In the genomic region with DNA sequence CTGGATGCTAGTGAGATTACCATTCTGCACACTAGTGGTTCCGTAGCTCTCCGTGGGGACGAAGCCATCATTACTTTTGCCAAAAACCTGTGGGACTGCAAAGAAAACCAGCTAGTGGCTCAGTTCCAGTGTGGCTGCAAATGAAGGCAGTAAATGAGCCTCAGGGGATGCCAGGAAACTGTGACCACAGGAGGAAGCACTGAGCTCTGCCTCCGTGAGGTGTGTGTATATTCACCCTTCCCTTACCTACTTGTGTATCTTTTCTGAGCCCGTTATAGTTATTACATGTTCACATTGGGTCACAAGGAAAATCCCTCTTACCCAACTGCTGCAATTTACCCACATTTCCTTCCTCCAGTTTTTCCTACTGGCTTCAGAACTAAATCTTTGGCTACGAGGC, we compare ENCODE assay signal across 26 mouse cellular contexts. TPM values are rescaled to one million over a fixed set of nuclear protein-coding genes. Genes with fewer than 3 reads are reported as not detected.
DNase-seq lines count a peak whose midpoint lies in the region; ATAC-seq and TF ChIP-seq lines count a peak whose summit lies in the region.
"Had no signal": no experiment of that assay in that cellular context is flagged by ENCODE, and none has a peak within 500 bp of the region (broad histone marks: within the 10 kb centered on the region; RNA-seq: fewer than 3 reads in every experiment).

No protein-coding gene starts in this region.

- no peak overlapping the region for H3K4me2 ChIP-seq in intestine, postnatal 0 days (replicated peaks; ENCODE audit: low read depth)
- no peak overlapping the region for H3K4me2 ChIP-seq in intestine, embryonic 15.5 days (replicated peaks)
- H3K4me2 ChIP-seq in liver, postnatal 0 days (ENCODE audit: low read depth, low read length) = peak overlapping the region; percentile 38
- no peak overlapping the region for H3K4me2 ChIP-seq in liver, embryonic 11.5 days
- H3K4me2 ChIP-seq: embryonic facial prominence, embryonic 13.5 days; forebrain, embryonic 12.5 days; heart, embryonic 13.5 days; hindbrain, embryonic 13.5 days had no signal

- no peak overlapping the region for H3K9ac ChIP-seq in intestine, postnatal 0 days (ENCODE audit: low read depth, low read length)
- no peak overlapping the region for H3K9ac ChIP-seq in intestine, embryonic 15.5 days
- no peak overlapping the region for H3K9ac ChIP-seq in liver, postnatal 0 days (replicated peaks)
- H3K9ac ChIP-seq in liver, embryonic 11.5 days (ENCODE audit: low read depth, low read length) = no peak overlapping the region
- H3K9ac ChIP-seq: embryonic facial prominence, embryonic 13.5 days; forebrain, embryonic 12.5 days; forebrain, postnatal 0 days; heart, embryonic 13.5 days; hindbrain, embryonic 13.5 days had no signal

- no peaks in the 10 kb centered on the region for H3K4me1 ChIP-seq in intestine, postnatal 0 days (replicated peaks; ENCODE audit: control insufficient read depth, insufficient read depth, low read length)
- no peaks in the 10 kb centered on the region for H3K4me1 ChIP-seq in intestine, embryonic 15.5 days (replicated peaks)
- no peaks in the 10 kb centered on the region for H3K4me1 ChIP-seq in liver, postnatal 0 days (ENCODE audit: insufficient read depth)
- no peaks in the 10 kb centered on the region for H3K4me1 ChIP-seq in liver, embryonic 11.5 days (replicated peaks; ENCODE audit: control insufficient read depth, insufficient read depth, low read length)
- H3K4me1 ChIP-seq: embryonic facial prominence, embryonic 13.5 days; forebrain, embryonic 12.5 days; heart, embryonic 13.5 days; hindbrain, embryonic 13.5 days had no signal

- no peak for DNase-seq in liver, postnatal 0 days
- no peak for DNase-seq in liver, embryonic 11.5 days (ENCODE audit: low spot score)
- no peak for DNase-seq in ovary, postnatal 36 days (ENCODE audit: low spot score)
- DNase-seq in thymus, postnatal 0 days (ENCODE audit: low spot score) = no peak
- DNase-seq: adrenal gland, adult 2 months; adrenal gland, postnatal 25 days; cerebellum, adult 11 months; cerebellum, adult 9-10 months; cerebellum, postnatal 25 days; forebrain, postnatal 0 days; gastrocnemius, postnatal 14 days; heart, postnatal 36 days had no signal

- H3K36me3 ChIP-seq in intestine, postnatal 0 days (ENCODE audit: control insufficient read depth, insufficient read depth) = no peaks in the 10 kb centered on the region
- no peaks in the 10 kb centered on the region for H3K36me3 ChIP-seq in intestine, embryonic 15.5 days
- no peaks in the 10 kb centered on the region for H3K36me3 ChIP-seq in liver, postnatal 0 days (replicated peaks; ENCODE audit: insufficient read depth, low read length)
- no peaks in the 10 kb centered on the region for H3K36me3 ChIP-seq in liver, embryonic 11.5 days (ENCODE audit: control insufficient read depth, insufficient read depth, low read length)
- H3K36me3 ChIP-seq: embryonic facial prominence, embryonic 13.5 days; forebrain, embryonic 12.5 days; heart, embryonic 13.5 days; hindbrain, embryonic 13.5 days had no signal

- H3K27me3 ChIP-seq in intestine, postnatal 0 days (replicated peaks; ENCODE audit: control insufficient read depth, insufficient read depth, low read length) = no peaks in the 10 kb centered on the region
- H3K27me3 ChIP-seq in intestine, embryonic 15.5 days (replicated peaks) = no peaks in the 10 kb centered on the region
- H3K27me3 ChIP-seq in liver, postnatal 0 days (ENCODE audit: insufficient read depth, low read length) = no peaks in the 10 kb centered on the region
- no peaks in the 10 kb centered on the region for H3K27me3 ChIP-seq in liver, embryonic 11.5 days (replicated peaks; ENCODE audit: control insufficient read depth, insufficient read depth, low read length)
- H3K27me3 ChIP-seq: CH12.LX; embryonic facial prominence, embryonic 13.5 days; forebrain, embryonic 12.5 days; heart, embryonic 13.5 days; hindbrain, embryonic 13.5 days had no signal

- H3K27ac ChIP-seq in intestine, postnatal 0 days (ENCODE audit: low read depth, low read length) = no peak overlapping the region
- no peak overlapping the region for H3K27ac ChIP-seq in intestine, embryonic 15.5 days
- 0 out of 2 replicates have a peak overlapping the region, but pooled peaks have one; percentile 4 for H3K27ac ChIP-seq in liver, postnatal 0 days (ENCODE audit: low read depth)
- H3K27ac ChIP-seq in liver, embryonic 11.5 days (ENCODE audit: low read depth, low read length) = no peak overlapping the region
- H3K27ac ChIP-seq: embryonic facial prominence, embryonic 13.5 days; forebrain, embryonic 12.5 days; heart, embryonic 13.5 days; hindbrain, embryonic 13.5 days had no signal

- H3K9me3 ChIP-seq in intestine, postnatal 0 days (ENCODE audit: control insufficient read depth) = no peaks in the 10 kb centered on the region
- no peaks in the 10 kb centered on the region for H3K9me3 ChIP-seq in intestine, embryonic 15.5 days
- H3K9me3 ChIP-seq in liver, postnatal 0 days (ENCODE audit: low read length) = no peaks in the 10 kb centered on the region
- H3K9me3 ChIP-seq in liver, embryonic 11.5 days (ENCODE audit: control insufficient read depth, low read length) = no peaks in the 10 kb centered on the region
- H3K9me3 ChIP-seq: embryonic facial prominence, embryonic 13.5 days; forebrain, embryonic 12.5 days; heart, embryonic 13.5 days; hindbrain, embryonic 13.5 days had no signal

- WGBS in intestine, postnatal 0 days = 84% methylated on average over 6 of the region's 6 CpGs
- 76% methylated on average over 6 of the region's 6 CpGs for WGBS in intestine, embryonic 15.5 days
- 46% methylated on average over 6 of the region's 6 CpGs for WGBS in liver, postnatal 0 days (ENCODE audit: insufficient replicate concordance)
- WGBS in liver, embryonic 11.5 days = 70% methylated on average over 6 of the region's 6 CpGs

- 0 out of 2 replicates have a peak, but pooled peaks have one; percentile 2 for TF ChIP-seq CTCF in intestine, postnatal 0 days (IDR thresholded peaks at IDR 0.05; ENCODE audit: low read depth)
- TF ChIP-seq CTCF in liver, postnatal 0 days (IDR thresholded peaks at IDR 0.05; ENCODE audit: low read depth) = no peak

- no peak for TF ChIP-seq EP300 in liver, postnatal 0 days (IDR thresholded peaks at IDR 0.05; ENCODE audit: low read depth)

- no peak for ATAC-seq in intestine, postnatal 0 days
- ATAC-seq in intestine, embryonic 15.5 days = no peak
- ATAC-seq in liver, postnatal 0 days = no peak
- no peak for ATAC-seq in liver, embryonic 11.5 days (replicated peaks; ENCODE audit: low FRiP score)
- peak; percentile 79 for ATAC-seq in common myeloid progenitor, adult 5-6 weeks (replicated peaks; ENCODE audit: low read depth, poor library complexity, severe bottlenecking)
- ATAC-seq in megakaryocyte progenitor cell, adult 5-6 weeks (replicated peaks; ENCODE audit: poor library complexity) = peak; percentile 76
- ATAC-seq: activated CD4-positive, CD25-positive, alpha-beta regulatory T cell, adult 4 months; forebrain, postnatal 0 days; Patski had no signal

- no peak overlapping the region for H3K4me3 ChIP-seq in intestine, postnatal 0 days (ENCODE audit: low read depth, low read length)
- H3K4me3 ChIP-seq in intestine, embryonic 15.5 days (replicated peaks) = no peak overlapping the region
- H3K4me3 ChIP-seq in liver, postnatal 0 days (ENCODE audit: low read depth, low read length) = peak overlapping the region; percentile 34
- H3K4me3 ChIP-seq in liver, embryonic 11.5 days (ENCODE audit: low read depth, low read length) = no peak overlapping the region
- H3K4me3 ChIP-seq: embryonic facial prominence, embryonic 13.5 days; forebrain, embryonic 12.5 days; heart, embryonic 13.5 days; hindbrain, embryonic 13.5 days had no signal

RNA-seq across cellular contexts. Expression of a gene that starts 1.3 kb away (rescaled TPM):
- 0.77 and 1.1 TPM in 2 replicates for polyA plus RNA-seq in intestine, postnatal 0 days (2015; fragmentation: Nextera tagmentation; extraction: Ambion mirVana)
- polyA plus RNA-seq in intestine, embryonic 15.5 days (2015; fragmentation: Nextera tagmentation; extraction: Ambion mirVana) = 0.91 and 1.0 TPM in 2 replicates
- 9.7 and 12.0 TPM in 2 replicates for polyA plus RNA-seq in liver, postnatal 0 days (2015; fragmentation: Nextera tagmentation; extraction: Ambion mirVana)
- 2.5 and 3.4 TPM in 2 replicates for polyA plus RNA-seq in liver, embryonic 11.5 days (2014; fragmentation: Nextera tagmentation; extraction: Ambion mirVana)
- total RNA-seq in common myeloid progenitor, adult 5-6 weeks (2017) = 4.2 and 6.4 TPM in 2 replicates
- 90.9 and 108 TPM in 2 replicates for total RNA-seq in megakaryocyte progenitor cell, adult 5-6 weeks (2015)
- total RNA-seq in megakaryocyte progenitor cell, adult 5-6 weeks (2017) = 113 and 138 TPM in 2 replicates
- 1.1 and 1.2 TPM in 2 replicates for polyA plus RNA-seq in thymus, postnatal 0 days (2015; fragmentation: Nextera tagmentation; extraction: Ambion mirVana)
- polyA plus RNA-seq: activated CD4-positive, CD25-positive, alpha-beta regulatory T cell, adult 4 months; adrenal gland, adult 2 months; Patski had no signal

RNA-seq across cellular contexts. Expression of a gene that starts 15.0 kb away (rescaled TPM):
- polyA plus RNA-seq in intestine, postnatal 0 days (2015; fragmentation: Nextera tagmentation; extraction: Ambion mirVana) = not detected in 2 replicates
- polyA plus RNA-seq in intestine, embryonic 15.5 days (2015; fragmentation: Nextera tagmentation; extraction: Ambion mirVana) = not detected in 2 replicates
- polyA plus RNA-seq in liver, postnatal 0 days (2015; fragmentation: Nextera tagmentation; extraction: Ambion mirVana) = not detected in 2 replicates
- not detected in 2 replicates for polyA plus RNA-seq in liver, embryonic 11.5 days (2014; fragmentation: Nextera tagmentation; extraction: Ambion mirVana)
- not detected in 2 replicates for total RNA-seq in common myeloid progenitor, adult 5-6 weeks (2017)
- total RNA-seq in megakaryocyte progenitor cell, adult 5-6 weeks (2015) = not detected in 2 replicates
- total RNA-seq in megakaryocyte progenitor cell, adult 5-6 weeks (2017) = not detected in 2 replicates
- polyA plus RNA-seq in thymus, postnatal 0 days (2015; fragmentation: Nextera tagmentation; extraction: Ambion mirVana) = not detected in 2 replicates
- total RNA-seq: adrenal gland, adult 2 months; adrenal gland, postnatal 25 days; CH12.LX; forebrain, postnatal 0 days; gastrocnemius, adult 18-20 months; gastrocnemius, postnatal 14 days; heart, postnatal 36 days had no signal
- polyA plus RNA-seq: activated CD4-positive, CD25-positive, alpha-beta regulatory T cell, adult 4 months; adrenal gland, adult 2 months; embryonic facial prominence, embryonic 13.5 days; forebrain, embryonic 12.5 days; forebrain, postnatal 0 days; gonadal fat pad, adult 2 months; heart, embryonic 13.5 days; heart, postnatal 0 days; hindbrain, embryonic 13.5 days; Patski had no signal

RNA-seq across cellular contexts. Expression of a gene that starts 28.8 kb away (rescaled TPM):
- not detected in 2 replicates for polyA plus RNA-seq in intestine, postnatal 0 days (2015; fragmentation: Nextera tagmentation; extraction: Ambion mirVana)
- 0.16 TPM in 1 of 2 replicates, not detected in the other for polyA plus RNA-seq in intestine, embryonic 15.5 days (2015; fragmentation: Nextera tagmentation; extraction: Ambion mirVana)
- not detected in 2 replicates for polyA plus RNA-seq in liver, postnatal 0 days (2015; fragmentation: Nextera tagmentation; extraction: Ambion mirVana)
- not detected in 2 replicates for polyA plus RNA-seq in liver, embryonic 11.5 days (2014; fragmentation: Nextera tagmentation; extraction: Ambion mirVana)
- total RNA-seq in common myeloid progenitor, adult 5-6 weeks (2017) = not detected in 2 replicates
- not detected in 2 replicates for total RNA-seq in megakaryocyte progenitor cell, adult 5-6 weeks (2015)
- not detected in 2 replicates for total RNA-seq in megakaryocyte progenitor cell, adult 5-6 weeks (2017)
- 0.13 TPM in 1 of 2 replicates, not detected in the other for polyA plus RNA-seq in thymus, postnatal 0 days (2015; fragmentation: Nextera tagmentation; extraction: Ambion mirVana)
- total RNA-seq: adrenal gland, adult 2 months; adrenal gland, postnatal 25 days; CH12.LX; forebrain, postnatal 0 days; gastrocnemius, adult 18-20 months; gastrocnemius, postnatal 14 days; heart, postnatal 36 days had no signal
- polyA plus RNA-seq: activated CD4-positive, CD25-positive, alpha-beta regulatory T cell, adult 4 months; adrenal gland, adult 2 months; embryonic facial prominence, embryonic 13.5 days; forebrain, embryonic 12.5 days; forebrain, postnatal 0 days; gonadal fat pad, adult 2 months; heart, embryonic 13.5 days; heart, postnatal 0 days; hindbrain, embryonic 13.5 days; Patski had no signal

RNA-seq across cellular contexts. Expression of a gene that starts 29.5 kb away (rescaled TPM):
- polyA plus RNA-seq in intestine, postnatal 0 days (2015; fragmentation: Nextera tagmentation; extraction: Ambion mirVana) = not detected in 2 replicates
- 0.05 and 0.10 TPM in 2 replicates for polyA plus RNA-seq in intestine, embryonic 15.5 days (2015; fragmentation: Nextera tagmentation; extraction: Ambion mirVana)
- polyA plus RNA-seq in liver, postnatal 0 days (2015; fragmentation: Nextera tagmentation; extraction: Ambion mirVana) = not detected in 2 replicates
- polyA plus RNA-seq in liver, embryonic 11.5 days (2014; fragmentation: Nextera tagmentation; extraction: Ambion mirVana) = 0.08 and 0.11 TPM in 2 replicates
- total RNA-seq in common myeloid progenitor, adult 5-6 weeks (2017) = not detected in 2 replicates
- not detected in 2 replicates for total RNA-seq in megakaryocyte progenitor cell, adult 5-6 weeks (2015)
- total RNA-seq in megakaryocyte progenitor cell, adult 5-6 weeks (2017) = not detected in 2 replicates
- polyA plus RNA-seq in thymus, postnatal 0 days (2015; fragmentation: Nextera tagmentation; extraction: Ambion mirVana) = 0.22 TPM in 1 of 2 replicates, not detected in the other
- total RNA-seq: adrenal gland, adult 2 months; adrenal gland, postnatal 25 days; CH12.LX; forebrain, postnatal 0 days; gastrocnemius, adult 18-20 months; gastrocnemius, postnatal 14 days; heart, postnatal 36 days had no signal
- polyA plus RNA-seq: activated CD4-positive, CD25-positive, alpha-beta regulatory T cell, adult 4 months; adrenal gland, adult 2 months; gonadal fat pad, adult 2 months; heart, embryonic 13.5 days had no signal

RNA-seq across cellular contexts. Expression of a gene that starts 44.3 kb away (rescaled TPM):
- 38.9 and 52.2 TPM in 2 replicates for polyA plus RNA-seq in intestine, postnatal 0 days (2015; fragmentation: Nextera tagmentation; extraction: Ambion mirVana)
- polyA plus RNA-seq in intestine, embryonic 15.5 days (2015; fragmentation: Nextera tagmentation; extraction: Ambion mirVana) = 33.7 and 37.0 TPM in 2 replicates
- 2.4 and 3.1 TPM in 2 replicates for polyA plus RNA-seq in liver, postnatal 0 days (2015; fragmentation: Nextera tagmentation; extraction: Ambion mirVana)
- 0.12 and 0.65 TPM in 2 replicates for polyA plus RNA-seq in liver, embryonic 11.5 days (2014; fragmentation: Nextera tagmentation; extraction: Ambion mirVana)
- total RNA-seq in common myeloid progenitor, adult 5-6 weeks (2017) = 0.14 and 1.1 TPM in 2 replicates
- 35.6 and 43.9 TPM in 2 replicates for total RNA-seq in megakaryocyte progenitor cell, adult 5-6 weeks (2015)
- total RNA-seq in megakaryocyte progenitor cell, adult 5-6 weeks (2017) = 55.5 and 85.3 TPM in 2 replicates
- polyA plus RNA-seq in thymus, postnatal 0 days (2015; fragmentation: Nextera tagmentation; extraction: Ambion mirVana) = 1.1 and 1.2 TPM in 2 replicates
- total RNA-seq: CH12.LX had no signal
- polyA plus RNA-seq: activated CD4-positive, CD25-positive, alpha-beta regulatory T cell, adult 4 months; embryonic facial prominence, embryonic 13.5 days; Patski had no signal

Comparison
In these comparisons a context has a peak if more than half of its experiments do, and no peak if none do; other contexts are left out.
1. ATAC-seq: peak in common myeloid progenitor, adult 5-6 weeks (single experiment) and megakaryocyte progenitor cell, adult 5-6 weeks (single experiment); none in intestine, postnatal 0 days (single experiment), intestine, embryonic 15.5 days (single experiment), liver, postnatal 0 days (single experiment) and liver, embryonic 11.5 days (single experiment).